Mouse (Mus musculus): ENCODE data around the gene Fxr2.
A peak's percentile ranks its signal among the peaks of the same experiment; 100 is the strongest.

Fxr2 gene

GRCm38 (mm10) chr11:69632284-69633089 lies at the start of gene Fxr2:
Fxr2 (plus strand) TSS chr11:69632990.
- peak; percentile 74 for DNase-seq (ENCODE audit: extremely low read depth, low read depth, low spot score)

DNA sequence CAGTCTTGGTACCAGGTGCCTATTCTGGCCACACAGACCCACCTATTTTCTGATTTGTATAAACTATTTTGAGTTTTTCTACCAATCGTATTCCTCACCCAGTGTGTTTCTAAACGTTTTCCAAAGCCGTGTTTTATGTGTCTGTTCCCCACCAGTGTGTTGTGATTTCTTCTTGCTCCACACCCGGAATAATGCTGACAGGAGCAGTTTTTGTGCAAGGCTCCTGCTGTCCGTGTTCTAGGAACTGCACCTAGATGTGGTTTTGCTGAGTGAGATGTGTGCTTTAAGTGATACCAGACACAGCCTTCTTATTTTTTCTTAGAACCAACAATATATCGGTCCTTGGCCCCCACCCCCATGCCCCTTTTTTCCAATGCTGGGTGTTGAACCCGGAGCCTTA lies 48.8 kb upstream of the Fxr2 start:
- DNase-seq (ENCODE audit: extremely low read depth, low read depth, low spot score): no peak

DNA sequence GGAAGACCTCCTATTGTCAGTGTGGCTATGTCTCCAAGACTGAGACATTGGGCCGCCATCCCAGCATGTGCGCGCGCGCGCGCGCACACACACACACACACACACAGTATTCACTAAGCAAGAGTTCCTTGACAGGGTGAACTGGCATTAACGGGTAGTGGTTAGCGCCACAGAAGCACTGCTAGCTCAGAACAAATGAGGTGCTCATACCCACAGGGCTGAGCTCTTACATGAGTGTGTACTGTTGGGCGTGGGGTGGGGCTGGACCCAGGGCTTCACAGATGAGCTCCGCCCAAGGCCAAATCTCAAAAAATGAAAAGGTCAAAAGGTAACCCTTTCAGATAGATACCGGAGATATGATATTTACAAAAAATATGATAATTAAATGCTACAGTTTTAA lies 47.9 kb upstream of the Fxr2 start:
- no peak for DNase-seq (ENCODE audit: extremely low read depth, low read depth, low spot score)

GRCm38 (mm10) chr11:69585718-69586325 lies 47.0 kb upstream of the Fxr2 start:
- no peak for DNase-seq (ENCODE audit: extremely low read depth, low read depth, low spot score)

DNA sequence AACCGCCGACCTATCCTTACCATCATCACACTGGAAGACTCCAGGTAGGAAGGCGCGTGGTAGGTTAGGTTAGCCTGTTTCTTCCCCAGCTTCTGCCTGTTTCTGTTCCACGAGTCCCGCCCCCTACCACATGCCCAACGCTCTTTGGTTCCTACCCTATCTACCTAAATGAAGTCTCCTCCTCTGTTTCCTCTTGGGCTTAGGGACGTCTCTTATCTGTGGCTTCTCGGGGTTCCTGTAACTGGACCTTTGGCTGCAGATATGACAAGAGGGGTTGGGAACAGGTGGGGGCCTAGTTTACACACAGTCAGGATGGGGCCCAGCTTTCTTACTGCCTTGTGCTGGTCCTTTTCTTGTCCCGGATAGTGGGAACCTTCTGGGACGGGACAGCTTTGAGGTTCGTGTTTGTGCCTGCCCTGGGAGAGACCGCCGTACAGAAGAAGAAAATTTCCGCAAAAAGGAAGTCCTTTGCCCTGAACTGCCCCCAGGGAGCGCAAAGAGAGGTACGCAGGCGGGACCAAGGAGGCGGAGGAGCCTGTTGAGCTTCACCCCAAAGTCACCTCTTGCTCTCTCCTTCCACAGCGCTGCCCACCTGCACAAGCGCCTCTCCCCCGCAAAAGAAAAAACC lies 43.5 kb upstream of the Fxr2 start:
- no peak for DNase-seq (ENCODE audit: extremely low read depth, low read depth, low spot score)

- DNase-seq (ENCODE audit: extremely low read depth, low read depth, low spot score): no peak
Measured at GRCm38 (mm10) chr11:69590622-69591021, 42.2 kb upstream of the Fxr2 start.

- no peak for DNase-seq (ENCODE audit: extremely low read depth, low read depth, low spot score)
Measured at GRCm38 (mm10) chr11:69591424-69591823, 41.4 kb upstream of the Fxr2 start.

GRCm38 (mm10) chr11:69591899-69592637 lies 40.7 kb upstream of the Fxr2 start:
- no peak for DNase-seq (ENCODE audit: extremely low read depth, low read depth, low spot score)

GRCm38 (mm10) chr11:69592799-69593198 lies 40.0 kb upstream of the Fxr2 start:
- DNase-seq (ENCODE audit: extremely low read depth, low read depth, low spot score): no peak

- no peak for DNase-seq (ENCODE audit: extremely low read depth, low read depth, low spot score)
Measured at GRCm38 (mm10) chr11:69594853-69595252, 37.9 kb upstream of the Fxr2 start.

DNA sequence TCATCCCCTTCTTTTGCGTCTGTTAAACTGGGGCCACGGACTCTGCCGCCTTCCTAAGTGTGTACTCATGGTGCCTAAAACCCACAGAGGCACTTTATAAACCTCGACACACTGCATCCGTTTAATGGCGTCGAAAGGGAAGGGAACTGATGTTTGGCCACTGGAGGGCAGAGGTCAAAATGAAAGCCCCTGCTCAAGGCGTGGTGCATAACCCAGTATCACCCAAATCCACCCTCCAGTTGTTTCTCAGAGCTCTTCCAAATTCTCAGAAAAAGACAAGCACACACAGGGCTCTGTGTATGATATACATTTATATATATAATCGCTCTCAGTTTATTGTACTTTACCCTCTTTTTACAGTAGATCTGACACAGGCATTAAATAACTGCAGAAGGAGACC lies 33.4 kb upstream of the Fxr2 start:
- no peak for DNase-seq (ENCODE audit: extremely low read depth, low read depth, low spot score)

DNA sequence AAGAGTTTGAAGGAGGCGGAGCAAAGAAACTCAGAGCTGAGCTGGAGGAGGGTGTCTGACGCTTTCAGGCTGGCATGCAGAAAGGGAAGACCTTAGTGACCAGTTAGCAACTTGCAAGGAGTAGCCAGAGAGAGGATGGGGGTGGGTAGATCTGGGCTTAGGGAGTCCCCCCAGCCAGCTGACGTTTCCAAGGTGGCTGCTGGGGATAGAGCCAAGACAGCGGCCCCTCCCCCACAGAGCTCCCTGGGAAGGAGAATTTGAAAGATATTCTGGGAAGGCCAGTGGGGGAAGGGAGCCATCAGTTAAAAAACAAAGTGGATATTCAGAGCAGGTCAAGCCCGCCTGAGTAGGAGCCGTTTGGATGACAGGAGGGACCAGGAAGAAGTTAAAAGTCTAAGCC lies 32.7 kb upstream of the Fxr2 start:
- DNase-seq (ENCODE audit: extremely low read depth, low read depth, low spot score): no peak

DNA sequence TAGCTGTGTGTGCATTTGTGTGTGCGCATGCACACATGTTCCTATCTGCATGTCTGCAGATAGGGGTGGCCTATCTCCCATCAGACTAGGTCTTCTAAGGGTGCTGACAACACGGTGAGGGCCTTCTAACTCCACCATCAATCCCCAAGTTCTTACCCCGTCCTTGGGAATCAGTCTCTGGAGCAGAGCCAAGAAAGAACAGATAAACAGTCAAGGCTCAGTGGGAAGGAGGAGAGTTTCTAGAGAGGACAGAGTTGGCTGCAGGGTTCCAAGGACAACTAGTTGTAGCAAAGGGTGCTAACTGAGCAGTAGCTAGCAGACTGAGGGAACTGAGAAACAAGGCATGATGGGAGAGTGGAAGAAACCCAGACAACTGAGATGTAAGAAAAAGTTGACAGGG lies 31.0 kb upstream of the Fxr2 start:
- DNase-seq (ENCODE audit: extremely low read depth, low read depth, low spot score): no peak

GRCm38 (mm10) chr11:69603516-69603915 lies 29.3 kb upstream of the Fxr2 start:
- no peak for DNase-seq (ENCODE audit: extremely low read depth, low read depth, low spot score)

DNA sequence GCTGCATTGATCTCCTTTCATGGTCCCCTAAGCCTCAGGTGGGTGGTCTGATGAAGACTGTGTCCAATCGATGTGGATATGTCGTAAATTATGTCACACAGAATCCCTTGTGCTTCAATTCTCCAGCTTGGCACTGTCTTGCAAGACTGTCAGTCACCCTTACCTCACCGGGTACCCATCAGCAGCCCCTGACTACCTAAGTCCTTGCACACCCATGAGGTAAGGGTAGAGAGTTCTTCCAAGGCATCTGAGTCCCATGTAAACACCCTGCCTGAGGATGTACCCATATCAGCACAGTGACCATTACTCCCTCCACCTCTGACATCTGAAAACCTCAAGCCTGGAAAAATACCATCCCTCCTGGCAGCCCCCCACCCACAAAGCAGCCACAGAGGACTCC lies 28.4 kb upstream of the Fxr2 start:
- no peak for DNase-seq (ENCODE audit: extremely low read depth, low read depth, low spot score)

GRCm38 (mm10) chr11:69604795-69605664 lies 27.8 kb upstream of the Fxr2 start:
- DNase-seq (ENCODE audit: extremely low read depth, low read depth, low spot score): no peak

- DNase-seq (ENCODE audit: extremely low read depth, low read depth, low spot score): no peak
Measured at GRCm38 (mm10) chr11:69605726-69606490, 26.9 kb upstream of the Fxr2 start, which contains the start of gene Atp1b2. Atp1b2 (minus strand) TSS chr11:69605942.

GRCm38 (mm10) chr11:69606491-69606795 lies 26.3 kb upstream of the Fxr2 start:
- no peak for DNase-seq (ENCODE audit: extremely low read depth, low read depth, low spot score)

GRCm38 (mm10) chr11:69606832-69607231 lies 26.0 kb upstream of the Fxr2 start:
- DNase-seq (ENCODE audit: extremely low read depth, low read depth, low spot score): no peak

DNA sequence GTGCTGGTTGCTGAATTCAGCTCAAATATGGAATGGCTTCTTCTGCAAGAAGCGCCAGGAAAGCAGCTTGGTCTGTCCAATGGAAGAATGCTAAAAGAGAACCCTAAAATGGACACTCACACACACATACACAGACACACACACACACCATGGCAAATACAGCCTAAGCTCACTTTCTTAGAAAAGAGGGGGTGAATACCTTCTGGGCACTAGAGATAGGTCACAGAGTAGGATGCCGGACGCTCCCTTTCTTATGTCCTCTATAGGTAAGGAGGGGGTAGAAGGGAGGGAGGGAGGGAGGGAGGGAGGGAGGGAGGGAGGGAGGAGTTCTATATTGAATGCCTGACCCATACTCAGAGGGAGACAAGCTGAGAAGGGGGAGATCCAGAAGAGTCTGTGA lies 24.3 kb upstream of the Fxr2 start:
- no peak for DNase-seq (ENCODE audit: extremely low read depth, low read depth, low spot score)
